Mouse (Mus musculus) T-helper 2 cell (primary cell): ENCODE results near the gene Iqcf1.

Experiments used
- in situ Hi-C: fragments of 300-600 bp; cut with MboI, MseI; formaldehyde crosslinking; loops from one replicate; pipeline ENCODE4 v1.15.1; 2025; ENCODE audit warnings: high pct_unique_total_duplicates

Gene Iqcf1

GRCm38 (mm10) chr9:106499667-106500066 is at the start of gene Iqcf1:
Gene Iqcf1, plus strand, starts transcription at chr9:106499967.
- in situ Hi-C loops: loop anchor here (10.0 kb wide), 1 partner anchor 855 kb away; the partner anchor contains the start of gene Pik3r4

- in situ Hi-C loops: no loop called here
Observed at GRCm38 (mm10) chr9:106450661-106451060, 49.1 kb upstream of the Iqcf1 start.

GRCm38 (mm10) chr9:106451298-106451697 is 48.5 kb upstream of the Iqcf1 start:
- in situ Hi-C loops: no loop called here

- in situ Hi-C loops: no loop called here
Observed at GRCm38 (mm10) chr9:106451899-106452298, 47.9 kb upstream of the Iqcf1 start.

GRCm38 (mm10) chr9:106452351-106452750 is 47.4 kb upstream of the Iqcf1 start:
- in situ Hi-C loops: no loop called here

GRCm38 (mm10) chr9:106452821-106453220 is 46.9 kb upstream of the Iqcf1 start:
- in situ Hi-C loops: no loop called here

- in situ Hi-C loops: no loop called here
Observed at GRCm38 (mm10) chr9:106453271-106454070, 46.3 kb upstream of the Iqcf1 start, which contains the start of gene Pcbp4. Gene Pcbp4, plus strand, starts transcription at chr9:106453291.

GRCm38 (mm10) chr9:106454071-106454761 is 45.6 kb upstream of the Iqcf1 start:
- in situ Hi-C loops: no loop called here

GRCm38 (mm10) chr9:106454888-106455681 is 44.7 kb upstream of the Iqcf1 start:
- in situ Hi-C loops: no loop called here

- in situ Hi-C loops: no loop called here
Observed at GRCm38 (mm10) chr9:106456325-106457162, 43.2 kb upstream of the Iqcf1 start.

GRCm38 (mm10) chr9:106457163-106457559 is 42.6 kb upstream of the Iqcf1 start:
- in situ Hi-C loops: no loop called here

GRCm38 (mm10) chr9:106457920-106458319 is 41.8 kb upstream of the Iqcf1 start:
- in situ Hi-C loops: no loop called here

GRCm38 (mm10) chr9:106459946-106460345 is 39.8 kb upstream of the Iqcf1 start:
- in situ Hi-C loops: no loop called here

- in situ Hi-C loops: no loop called here
Observed at GRCm38 (mm10) chr9:106460401-106461025, 39.3 kb upstream of the Iqcf1 start.

GRCm38 (mm10) chr9:106461026-106461415 is 38.7 kb upstream of the Iqcf1 start:
- in situ Hi-C loops: no loop called here

- in situ Hi-C loops: no loop called here
Observed at GRCm38 (mm10) chr9:106461641-106462429, 37.9 kb upstream of the Iqcf1 start.

GRCm38 (mm10) chr9:106462430-106462800 is 37.4 kb upstream of the Iqcf1 start:
- in situ Hi-C loops: no loop called here

- in situ Hi-C loops: no loop called here
Observed at GRCm38 (mm10) chr9:106463122-106464063, 36.4 kb upstream of the Iqcf1 start.
